Mouse (Mus musculus) mammary gland, adult 2 months (tissue): Measurements from ENCODE around the gene Adgrg2. TPM values are rescaled to one million over a fixed set of nuclear protein-coding genes. Genes with fewer than 3 reads are reported as not detected.

Source experiments
- polyA plus RNA-seq: library from polyadenylated mRNA; depleted of rRNA; stranded (reverse); fragments of >200 nt; gene quantifications from 2 replicates; pipeline ENCODE4 v1.2.3, GENCODE M21; 2012; ENCODE audit warnings: low replicate concordance; rRNA removed

The Adgrg2 gene
- polyA plus RNA-seq = 2.3 and 6.3 TPM in 2 replicates

DNA sequence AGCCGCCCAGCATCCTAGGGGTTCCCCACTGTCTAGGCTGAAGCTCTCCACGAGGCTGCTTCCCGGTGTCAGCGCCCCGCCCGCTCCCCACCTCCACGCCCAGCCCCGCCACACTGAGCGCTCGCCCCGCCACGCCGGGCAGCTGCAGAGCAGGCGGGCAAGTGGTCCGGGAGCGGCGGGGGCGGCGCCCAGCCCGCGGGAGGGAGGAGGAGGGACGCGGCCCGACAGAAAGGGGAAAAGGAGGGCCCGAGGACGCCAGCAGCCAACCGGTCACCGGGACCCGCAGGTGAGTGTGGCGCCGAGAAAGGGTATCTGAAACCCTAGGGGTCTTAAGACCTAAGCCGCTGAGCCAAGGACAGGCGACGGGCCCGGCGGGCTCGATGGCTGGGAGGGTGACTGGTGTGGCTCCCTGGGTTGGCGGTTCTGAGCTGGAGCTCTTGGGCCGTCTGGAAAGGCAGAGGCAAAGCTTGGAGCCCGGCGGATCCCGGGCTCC, at the start of gene Adgrg2:
TSS of gene Adgrg2 (plus strand) at position 227 of the 493 bp plus-strand sequence.

DNA sequence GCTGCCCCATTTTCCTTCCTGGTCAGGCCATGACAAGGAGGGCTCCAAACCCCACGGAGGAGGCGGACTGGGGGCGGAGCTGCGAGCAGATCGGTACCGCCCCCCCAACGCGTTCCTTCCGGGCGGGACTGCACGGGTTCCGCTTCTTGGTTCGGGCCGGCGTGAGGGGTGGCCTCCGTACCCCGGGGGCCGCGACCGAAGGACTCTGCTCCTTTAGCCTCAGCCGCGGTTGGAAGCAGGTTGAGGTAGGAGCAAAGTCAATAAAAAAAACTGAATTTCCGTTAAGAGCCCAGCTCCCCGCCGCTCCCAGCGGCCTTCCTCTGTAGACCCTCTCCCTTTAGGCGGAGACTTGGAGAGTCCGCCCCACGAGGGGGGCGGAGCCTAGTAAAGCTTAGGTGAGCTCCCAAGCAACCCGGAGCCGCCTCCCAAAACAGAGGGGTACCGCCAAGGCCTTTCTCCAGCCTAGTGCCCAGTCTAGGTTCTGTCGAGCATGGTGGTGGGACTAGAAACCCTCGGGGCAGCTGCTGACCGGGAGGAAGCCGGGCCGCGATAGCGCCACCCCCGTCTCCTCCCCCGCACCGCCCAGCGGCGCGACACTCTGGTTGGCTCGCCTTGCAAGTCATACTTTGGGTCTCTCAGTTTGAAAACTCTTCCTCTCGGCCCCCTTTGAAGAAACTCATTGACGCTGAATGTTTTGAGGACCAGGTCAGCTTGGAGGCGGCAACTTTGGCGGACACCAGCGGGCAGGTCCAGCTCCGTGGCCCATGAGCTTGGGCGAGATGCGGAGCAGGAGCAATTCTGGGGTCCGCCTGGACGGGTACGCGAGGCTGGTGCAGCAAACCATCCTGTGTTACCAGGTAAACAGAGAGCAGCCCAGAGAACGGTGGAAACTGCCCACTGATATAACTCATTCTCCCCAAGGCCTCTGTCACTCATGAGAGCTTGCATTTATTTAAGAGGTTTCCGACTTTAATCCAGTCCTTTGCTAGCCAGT, 111.9 kb downstream of the Adgrg2 start, which contains the start of gene Phka2:
TSS of gene Phka2 (plus strand) at position 119 of the 994 bp plus-strand sequence.

Other genes starting within 250 kb of the Adgrg2 start
- 30.1 and 41.7 TPM in 2 replicates for gene Phka2, start 111.5 kb downstream of the Adgrg2 start, polyA plus RNA-seq